Mouse (Mus musculus): ENCODE results near the gene Cryzl1.

- TF ChIP-seq POLR2A (IDR thresholded peaks at IDR 0.05; ENCODE audit: low read depth, low read length), result no peak
- no peak for TF ChIP-seq CTCF (IDR thresholded peaks at IDR 0.05; ENCODE audit: extremely low read depth, insufficient read length, insufficient replicate concordance, low read depth, low read length)
Measured at GRCm38 (mm10) chr16:91730446-91730845, 1.7 kb upstream of the Cryzl1 start.

All from small intestine, adult 2 months (tissue).